Mouse (Mus musculus): ENCODE measurements around the gene Plxdc2. TPM values are rescaled to one million over a fixed set of nuclear protein-coding genes. Genes with fewer than 3 reads are reported as not detected.

Plxdc2 gene
- polyA plus RNA-seq, 1 experiment from 2014 or later = 25.3 TPM

DNA sequence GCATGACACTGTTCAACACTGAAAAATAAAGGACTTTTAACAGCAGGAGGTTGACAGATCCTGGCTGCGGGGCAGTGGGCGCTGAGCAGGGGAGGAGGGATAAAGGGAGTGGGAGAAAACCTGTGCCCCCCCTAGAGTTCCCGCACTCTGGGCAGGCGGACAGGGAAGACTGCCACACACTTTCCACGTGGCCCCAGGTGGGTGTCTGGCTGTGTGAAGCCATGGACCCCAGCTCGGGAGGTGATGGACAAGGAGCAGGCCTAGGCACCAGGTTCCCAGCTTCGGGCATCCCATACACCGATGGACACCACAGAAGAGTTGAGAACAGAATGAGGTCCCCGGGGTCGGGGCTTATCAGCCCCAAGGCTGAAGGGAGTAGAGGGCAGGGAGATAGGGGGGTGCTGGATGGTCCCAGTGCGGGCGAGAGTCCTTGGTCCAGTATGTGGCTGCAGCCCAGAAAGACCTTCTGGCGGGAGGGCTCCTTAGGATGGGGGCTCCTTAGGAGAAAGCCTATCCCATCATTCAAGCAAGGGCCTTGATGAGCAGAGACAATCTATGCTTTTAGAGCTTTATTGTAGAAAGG lies 215.2 kb downstream of the Plxdc2 start:
- H3K9ac ChIP-seq (replicated peaks; ENCODE audit: low read depth, low read length) = no peak overlapping the region

GRCm38 (mm10) chr2:16576566-16576965 lies 220.5 kb downstream of the Plxdc2 start:
- Histone ChIP-seq H3K9ac (replicated peaks; ENCODE audit: low read depth, low read length) (no peak overlapping the region), H3K27ac (ENCODE audit: low read depth, low read length) (no peak overlapping the region), H3K4me2 (ENCODE audit: low read depth, low read length) (no peak overlapping the region), H3K4me3 (ENCODE audit: low read depth, low read length) (no peak overlapping the region), H3K9me3 (ENCODE audit: control insufficient read depth, low read length) (no peaks in the 10 kb centered on the region), H3K27me3 (ENCODE audit: control insufficient read depth, insufficient read depth, low read length) (no peaks in the 10 kb centered on the region), H3K36me3 (ENCODE audit: control insufficient read depth, insufficient read depth, low read length) (no peaks in the 10 kb centered on the region), H3K4me1 (ENCODE audit: control insufficient read depth, insufficient read depth, low read length) (no peaks in the 10 kb centered on the region)
- ATAC-seq (ENCODE audit: low read depth) = no peak

More for the DNA sequence above, 215.2 kb downstream of the Plxdc2 start:
- Histone ChIP-seq H3K4me2 (ENCODE audit: low read depth, low read length) (no peak overlapping the region), H3K36me3 (ENCODE audit: control insufficient read depth, insufficient read depth, low read length) (no peaks in the 10 kb centered on the region), H3K4me1 (ENCODE audit: control insufficient read depth, insufficient read depth, low read length) (no peaks in the 10 kb centered on the region), H3K4me3 (ENCODE audit: low read depth, low read length) (no peak overlapping the region), H3K27me3 (ENCODE audit: control insufficient read depth, insufficient read depth, low read length) (no peaks in the 10 kb centered on the region), H3K9me3 (ENCODE audit: control insufficient read depth, low read length) (no peaks in the 10 kb centered on the region), H3K27ac (ENCODE audit: low read depth, low read length) (no peak overlapping the region)
- WGBS = 84% methylated on average over 13 of the region's 13 CpGs
- 0 out of 2 replicates have a peak, but pooled peaks have one; percentile 24 for ATAC-seq (ENCODE audit: low read depth)

DNA sequence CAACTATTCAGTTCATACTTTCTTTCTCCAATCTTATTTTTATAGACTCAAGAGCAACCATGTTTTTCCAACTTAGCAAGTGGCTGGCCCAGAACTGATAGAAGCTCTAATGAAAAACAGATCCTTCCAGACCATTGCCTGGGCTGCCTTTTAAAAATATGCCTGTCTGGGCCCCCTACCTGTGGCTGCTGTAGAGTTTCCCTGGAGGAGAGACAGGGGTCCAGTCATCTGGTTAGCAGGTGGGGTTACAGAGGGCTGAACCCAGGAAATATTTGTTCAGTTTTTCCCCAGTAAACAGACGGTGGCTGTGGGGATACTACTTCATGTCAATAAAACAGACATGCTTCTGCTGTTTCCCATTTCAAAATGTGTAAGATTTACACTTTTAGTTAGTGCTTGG lies 222.0 kb downstream of the Plxdc2 start:
- no peak for ATAC-seq (ENCODE audit: low read depth)

DNA sequence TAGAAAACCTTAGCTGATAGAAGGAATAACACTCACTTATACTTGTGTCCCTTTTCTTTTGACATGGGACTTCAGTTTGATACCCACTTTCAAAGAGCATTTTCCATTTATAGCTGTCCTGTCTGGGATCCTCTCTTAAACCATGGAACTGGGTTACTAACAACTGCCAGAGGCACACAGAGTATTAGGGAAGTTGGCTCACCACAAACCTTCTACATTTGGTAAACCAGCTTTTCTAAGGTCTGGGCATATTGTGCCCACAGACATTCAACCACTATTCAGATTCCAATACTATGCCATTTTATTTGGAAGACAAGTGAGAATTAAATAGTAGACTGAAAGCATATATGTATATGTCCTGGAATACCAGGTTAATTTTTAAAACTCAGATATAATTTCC lies 232.4 kb downstream of the Plxdc2 start:
- no peak for ATAC-seq (ENCODE audit: low read depth)
- Histone ChIP-seq H3K9ac (replicated peaks; ENCODE audit: low read depth, low read length) (no peak overlapping the region), H3K4me2 (ENCODE audit: low read depth, low read length) (no peak overlapping the region), H3K27me3 (ENCODE audit: control insufficient read depth, insufficient read depth, low read length) (no peaks in the 10 kb centered on the region), H3K4me1 (ENCODE audit: control insufficient read depth, insufficient read depth, low read length) (no peaks in the 10 kb centered on the region), H3K27ac (ENCODE audit: low read depth, low read length) (no peak overlapping the region), H3K36me3 (ENCODE audit: control insufficient read depth, insufficient read depth, low read length) (no peaks in the 10 kb centered on the region), H3K4me3 (ENCODE audit: low read depth, low read length) (no peak overlapping the region), H3K9me3 (ENCODE audit: control insufficient read depth, low read length) (no peaks in the 10 kb centered on the region)

More for the DNA sequence above, 222.0 kb downstream of the Plxdc2 start:
- Histone ChIP-seq H3K27ac (ENCODE audit: low read depth, low read length) (no peak overlapping the region), H3K4me2 (ENCODE audit: low read depth, low read length) (no peak overlapping the region), H3K4me1 (ENCODE audit: control insufficient read depth, insufficient read depth, low read length) (no peaks in the 10 kb centered on the region), H3K9ac (replicated peaks; ENCODE audit: low read depth, low read length) (no peak overlapping the region), H3K27me3 (ENCODE audit: control insufficient read depth, insufficient read depth, low read length) (no peaks in the 10 kb centered on the region), H3K36me3 (ENCODE audit: control insufficient read depth, insufficient read depth, low read length) (no peaks in the 10 kb centered on the region), H3K9me3 (ENCODE audit: control insufficient read depth, low read length) (no peaks in the 10 kb centered on the region), H3K4me3 (ENCODE audit: low read depth, low read length) (no peak overlapping the region)
- WGBS = 79% methylated on average over 1 of the region's 1 CpGs

DNA sequence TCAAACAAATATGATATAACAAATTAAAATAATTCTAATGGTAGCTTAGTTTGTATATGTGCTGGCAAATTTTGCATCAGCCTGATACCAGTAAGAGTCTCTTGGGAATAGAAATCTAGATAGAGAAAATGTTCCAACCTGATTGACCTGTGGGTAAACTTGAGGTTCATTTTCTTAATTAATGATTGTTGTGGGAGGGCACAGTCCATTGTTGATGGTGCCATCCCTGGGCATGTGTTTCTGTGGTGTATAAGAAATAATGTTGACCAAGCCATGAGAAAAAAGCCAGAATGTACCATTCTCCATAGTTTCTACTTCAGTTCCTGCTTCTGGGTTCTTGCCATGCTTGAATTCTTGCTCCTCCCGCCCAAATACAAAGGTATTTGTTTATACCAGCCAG lies 239.3 kb downstream of the Plxdc2 start:
- whole genome bisulfite sequencing = 81% methylated on average over 1 of the region's 1 CpGs

GRCm38 (mm10) chr2:16598231-16598630 lies 242.1 kb downstream of the Plxdc2 start:
- Histone ChIP-seq H3K9me3 (ENCODE audit: control insufficient read depth, low read length) (no peaks in the 10 kb centered on the region), H3K4me3 (ENCODE audit: low read depth, low read length) (no peak overlapping the region), H3K27ac (ENCODE audit: low read depth, low read length) (no peak overlapping the region), H3K36me3 (ENCODE audit: control insufficient read depth, insufficient read depth, low read length) (no peaks in the 10 kb centered on the region), H3K27me3 (ENCODE audit: control insufficient read depth, insufficient read depth, low read length) (no peaks in the 10 kb centered on the region), H3K4me2 (ENCODE audit: low read depth, low read length) (no peak overlapping the region), H3K4me1 (ENCODE audit: control insufficient read depth, insufficient read depth, low read length) (no peaks in the 10 kb centered on the region), H3K9ac (replicated peaks; ENCODE audit: low read depth, low read length) (no peak overlapping the region)
- 70% methylated on average over 3 of the region's 3 CpGs for WGBS
- ATAC-seq (ENCODE audit: low read depth) = no peak

More for the DNA sequence above, 239.3 kb downstream of the Plxdc2 start:
- no peaks in the 10 kb centered on the region for H3K4me1 ChIP-seq (ENCODE audit: control insufficient read depth, insufficient read depth, low read length)
- no peaks in the 10 kb centered on the region for H3K9me3 ChIP-seq (ENCODE audit: control insufficient read depth, low read length)
- H3K27me3 ChIP-seq (ENCODE audit: control insufficient read depth, insufficient read depth, low read length) = no peaks in the 10 kb centered on the region
- H3K4me2 ChIP-seq (ENCODE audit: low read depth, low read length) = no peak overlapping the region
- H3K27ac ChIP-seq (ENCODE audit: low read depth, low read length) = no peak overlapping the region
- no peaks in the 10 kb centered on the region for H3K36me3 ChIP-seq (ENCODE audit: control insufficient read depth, insufficient read depth, low read length)
- H3K9ac ChIP-seq (replicated peaks; ENCODE audit: low read depth, low read length) = no peak overlapping the region
- ATAC-seq (ENCODE audit: low read depth) = no peak
- no peak overlapping the region for H3K4me3 ChIP-seq (ENCODE audit: low read depth, low read length)

GRCm38 (mm10) chr2:16604291-16604690 lies 248.2 kb downstream of the Plxdc2 start:
- Histone ChIP-seq H3K27me3 (ENCODE audit: control insufficient read depth, insufficient read depth, low read length) (no peaks in the 10 kb centered on the region), H3K4me1 (ENCODE audit: control insufficient read depth, insufficient read depth, low read length) (no peaks in the 10 kb centered on the region), H3K9ac (replicated peaks; ENCODE audit: low read depth, low read length) (no peak overlapping the region), H3K27ac (ENCODE audit: low read depth, low read length) (no peak overlapping the region), H3K4me2 (ENCODE audit: low read depth, low read length) (no peak overlapping the region), H3K36me3 (ENCODE audit: control insufficient read depth, insufficient read depth, low read length) (no peaks in the 10 kb centered on the region), H3K4me3 (ENCODE audit: low read depth, low read length) (no peak overlapping the region), H3K9me3 (ENCODE audit: control insufficient read depth, low read length) (no peaks in the 10 kb centered on the region)
- no peak for ATAC-seq (ENCODE audit: low read depth)
- 87% methylated on average over 3 of the region's 3 CpGs for WGBS

DNA sequence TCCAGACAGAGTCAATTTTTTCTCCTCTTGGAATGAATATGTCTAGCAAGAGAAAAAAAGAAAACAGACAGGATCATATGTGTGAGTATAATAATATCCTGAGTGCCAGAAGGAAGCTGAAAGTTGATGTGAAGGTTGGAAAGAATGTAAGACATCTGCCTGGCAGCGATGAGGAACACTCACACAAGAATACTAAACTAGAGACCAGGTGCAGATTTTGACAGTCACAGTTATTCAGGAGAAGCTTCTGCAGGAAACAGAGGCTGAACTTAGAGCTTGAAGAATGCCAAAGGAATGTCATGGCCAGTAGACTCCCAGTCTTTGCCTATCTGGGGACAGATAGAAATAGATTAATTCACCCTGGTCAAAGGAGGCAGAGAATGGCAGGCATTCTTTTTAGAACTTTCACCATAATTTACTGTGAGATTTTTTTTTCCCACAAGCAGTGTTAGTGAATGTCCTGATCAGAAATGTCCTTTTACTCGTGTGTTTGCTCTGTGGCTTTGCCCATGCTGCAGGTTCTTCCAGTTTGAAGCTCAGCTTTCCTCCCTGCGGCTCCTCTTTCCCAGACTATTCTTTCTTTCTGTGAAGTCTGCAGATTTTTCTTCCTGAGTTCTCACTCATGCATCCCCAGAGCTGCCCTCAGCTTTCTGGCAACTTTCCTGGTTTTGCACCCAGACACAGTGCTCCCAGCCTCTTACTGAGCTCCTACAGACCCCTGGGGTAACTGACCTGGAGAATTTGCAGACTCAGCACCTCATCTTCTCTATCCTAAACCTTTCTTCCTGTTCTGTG lies 251.9 kb downstream of the Plxdc2 start:
- no peak overlapping the region for H3K4me3 ChIP-seq (ENCODE audit: low read depth, low read length)
- H3K4me2 ChIP-seq (ENCODE audit: low read depth, low read length) = no peak overlapping the region
- no peaks in the 10 kb centered on the region for H3K27me3 ChIP-seq (ENCODE audit: control insufficient read depth, insufficient read depth, low read length)
- whole genome bisulfite sequencing = 74% methylated on average over 3 of the region's 3 CpGs
- no peak overlapping the region for H3K27ac ChIP-seq (ENCODE audit: low read depth, low read length)
- H3K36me3 ChIP-seq (ENCODE audit: control insufficient read depth, insufficient read depth, low read length) = no peaks in the 10 kb centered on the region
- ATAC-seq (ENCODE audit: low read depth) = no peak
- no peaks in the 10 kb centered on the region for H3K9me3 ChIP-seq (ENCODE audit: control insufficient read depth, low read length)
- H3K4me1 ChIP-seq (ENCODE audit: control insufficient read depth, insufficient read depth, low read length) = no peaks in the 10 kb centered on the region
- H3K9ac ChIP-seq (replicated peaks; ENCODE audit: low read depth, low read length) = no peak overlapping the region

- Histone ChIP-seq H3K9me3 (ENCODE audit: control insufficient read depth, low read length) (no peaks in the 10 kb centered on the region), H3K4me2 (ENCODE audit: low read depth, low read length) (no peak overlapping the region), H3K4me3 (ENCODE audit: low read depth, low read length) (no peak overlapping the region), H3K36me3 (ENCODE audit: control insufficient read depth, insufficient read depth, low read length) (no peaks in the 10 kb centered on the region), H3K27me3 (ENCODE audit: control insufficient read depth, insufficient read depth, low read length) (no peaks in the 10 kb centered on the region), H3K4me1 (ENCODE audit: control insufficient read depth, insufficient read depth, low read length) (no peaks in the 10 kb centered on the region), H3K27ac (ENCODE audit: low read depth, low read length) (no peak overlapping the region), H3K9ac (replicated peaks; ENCODE audit: low read depth, low read length) (no peak overlapping the region)
- 98% methylated on average over 3 of the region's 3 CpGs for WGBS
- ATAC-seq (ENCODE audit: low read depth) = no peak
These were observed 286.0 kb downstream of the Plxdc2 start for GRCm38 (mm10) chr2:16642061-16642460.
